Mouse (Mus musculus) midbrain, embryonic 15.5 days (tissue): Measurements from ENCODE around the gene Copz2. TPM values are rescaled to one million over a fixed set of nuclear protein-coding genes. Genes with fewer than 3 reads are reported as not detected.
A peak's percentile ranks its signal among the peaks of the same experiment; 100 is the strongest.

Source experiments
- ATAC-seq: fragments of 200-750 bp; cut with Nextera tagmentation; replicated peaks from 2 replicates; pipeline ENCODE4 v1.8.0; 2017; ENCODE audit warnings: moderate TSS enrichment
- H3K27ac ChIP-seq: fragments of 300-500 bp; sonication (generic); 2 replicates; pipeline ENCODE4 v1.5.1; 2015; ENCODE audit warnings: mild to moderate bottlenecking, inconsistent platforms
- H3K27me3 ChIP-seq: fragments of 300-500 bp; sonication (generic); replicated peaks from 2 replicates; pipeline ENCODE4 v1.6.1; 2015; ENCODE audit warnings: inconsistent platforms
- H3K36me3 ChIP-seq: fragments of 300-500 bp; sonication (generic); replicated peaks from 2 replicates; pipeline ENCODE4 v1.6.1; 2015; ENCODE audit warnings: inconsistent platforms
- H3K4me1 ChIP-seq: fragments of 300-500 bp; sonication (generic); 2 replicates; pipeline ENCODE4 v1.6.1; 2015; ENCODE audit warnings: inconsistent platforms
- H3K4me2 ChIP-seq: fragments of 300-500 bp; sonication (generic); 2 replicates; pipeline ENCODE4 v1.6.1; 2015; ENCODE audit warnings: inconsistent platforms, mild to moderate bottlenecking, moderate library complexity
- H3K4me3 ChIP-seq: fragments of 300-500 bp; sonication (generic); 2 replicates; pipeline ENCODE4 v1.5.1; 2015; ENCODE audit warnings: mild to moderate bottlenecking, inconsistent platforms
- H3K9ac ChIP-seq: fragments of 300-500 bp; sonication (generic); 2 replicates; pipeline ENCODE4 v1.6.1; 2015; ENCODE audit warnings: mild to moderate bottlenecking, inconsistent platforms
- H3K9me3 ChIP-seq: fragments of 300-500 bp; sonication (generic); 2 replicates; pipeline ENCODE4 v1.6.1; 2016; ENCODE audit warnings: inconsistent platforms
- WGBS: fragments of 180-500 bp; shearing (Covaris S2); methylation state at CpG from one replicate; pipeline ENCODE4 v1.1.7; 2015; ENCODE audit warnings: mixed read lengths; 5-methylcytosine and 5-hydroxymethylcytosine counted together
- polyA plus RNA-seq: library from polyadenylated mRNA; unstranded; fragments of >200 nt; fragmentation: Nextera tagmentation; extraction: Ambion mirVana; gene quantifications from 2 replicates; pipeline ENCODE4 v1.2.1, GENCODE M21; 2015

The Copz2 gene
- polyA plus RNA-seq, 1 experiment from 2014 or later, result 19.9 TPM

GRCm38 (mm10) chr11:96875270-96875669 lies 25.6 kb downstream of the Copz2 start:
- no peaks in the 10 kb centered on the region for H3K27me3 ChIP-seq
- H3K27ac ChIP-seq, result peak overlapping the region; percentile 99
- no peak for ATAC-seq
- H3K9me3 ChIP-seq, result no peaks in the 10 kb centered on the region
- H3K4me1 ChIP-seq, result peaks cover 75% of the 10 kb centered on the region
- H3K4me3 ChIP-seq, result peak overlapping the region; percentile 29; the same call in 1 of the 2 replicates
- no peaks in the 10 kb centered on the region for H3K36me3 ChIP-seq
- H3K9ac ChIP-seq, result no peak overlapping the region
- 12% methylated on average over 4 of the region's 4 CpGs for WGBS
- H3K4me2 ChIP-seq, result peak overlapping the region; percentile 57

- H3K27me3 ChIP-seq, result no peaks in the 10 kb centered on the region
- H3K9ac ChIP-seq, result no peak overlapping the region
Measured at GRCm38 (mm10) chr11:96875745-96876144, 26.1 kb downstream of the Copz2 start.

GRCm38 (mm10) chr11:96876300-96877040 lies 26.8 kb downstream of the Copz2 start:
- H3K27me3 ChIP-seq, result no peaks in the 10 kb centered on the region
- peak; percentile 79 for ATAC-seq
- peak overlapping the region; percentile 29 for H3K4me3 ChIP-seq
- peaks cover 75% of the 10 kb centered on the region for H3K4me1 ChIP-seq
- 2% methylated on average over 13 of the region's 13 CpGs for WGBS
- no peaks in the 10 kb centered on the region for H3K36me3 ChIP-seq
- H3K9me3 ChIP-seq, result no peaks in the 10 kb centered on the region
- H3K27ac ChIP-seq, result peak overlapping the region; percentile 99
- peak overlapping the region; percentile 30 for H3K9ac ChIP-seq
- peak overlapping the region; percentile 57 for H3K4me2 ChIP-seq

More at GRCm38 (mm10) chr11:96875745-96876144, 26.1 kb downstream of the Copz2 start:
- no peaks in the 10 kb centered on the region for H3K9me3 ChIP-seq
- peak overlapping the region; percentile 99 for H3K27ac ChIP-seq
- H3K4me1 ChIP-seq, result peaks cover 75% of the 10 kb centered on the region
- peak; percentile 90 for ATAC-seq
- H3K4me2 ChIP-seq, result peak overlapping the region; percentile 57
- H3K36me3 ChIP-seq, result no peaks in the 10 kb centered on the region
- 0% methylated on average over 29 of the region's 35 CpGs for WGBS
- peak overlapping the region; percentile 29 for H3K4me3 ChIP-seq

- Histone ChIP-seq H3K4me1 (peaks cover 75% of the 10 kb centered on the region), H3K4me2 (0 out of 2 replicates have a peak overlapping the region, but pooled peaks have one; percentile 57), H3K9me3 (no peaks in the 10 kb centered on the region), H3K27ac (peak overlapping the region; percentile 99), H3K36me3 (no peaks in the 10 kb centered on the region), H3K27me3 (no peaks in the 10 kb centered on the region), H3K9ac (peak overlapping the region; percentile 30; the same call in 1 of the 2 replicates), H3K4me3 (no peak overlapping the region)
- WGBS, result 27% methylated on average over 4 of the region's 4 CpGs
- no peak for ATAC-seq
Measured at GRCm38 (mm10) chr11:96877071-96877470, 27.4 kb downstream of the Copz2 start.

GRCm38 (mm10) chr11:96878715-96879114 lies 29.0 kb downstream of the Copz2 start:
- Histone ChIP-seq H3K27me3 (no peaks in the 10 kb centered on the region), H3K4me2 (no peak overlapping the region), H3K9me3 (no peaks in the 10 kb centered on the region), H3K36me3 (no peaks in the 10 kb centered on the region), H3K9ac (no peak overlapping the region), H3K4me1 (peaks cover 58% of the 10 kb centered on the region), H3K4me3 (no peak overlapping the region), H3K27ac (peak overlapping the region; percentile 53)
- 24% methylated on average over 3 of the region's 3 CpGs for WGBS
- ATAC-seq, result no peak

- WGBS, result 7% methylated on average over 7 of the region's 7 CpGs
- no peaks in the 10 kb centered on the region for H3K27me3 ChIP-seq
- H3K36me3 ChIP-seq, result no peaks in the 10 kb centered on the region
- no peaks in the 10 kb centered on the region for H3K9me3 ChIP-seq
- no peak overlapping the region for H3K4me2 ChIP-seq
- H3K4me3 ChIP-seq, result no peak overlapping the region
- no peak overlapping the region for H3K9ac ChIP-seq
- H3K27ac ChIP-seq, result peak overlapping the region; percentile 53
- H3K4me1 ChIP-seq, result peaks cover 52% of the 10 kb centered on the region
- ATAC-seq, result no peak
Measured at GRCm38 (mm10) chr11:96879359-96879758, 29.7 kb downstream of the Copz2 start.

GRCm38 (mm10) chr11:96880296-96880695 lies 30.6 kb downstream of the Copz2 start:
- Histone ChIP-seq H3K4me1 (peaks cover 43% of the 10 kb centered on the region), H3K4me3 (no peak overlapping the region), H3K27me3 (no peaks in the 10 kb centered on the region), H3K27ac (no peak overlapping the region), H3K4me2 (no peak overlapping the region), H3K9me3 (no peaks in the 10 kb centered on the region), H3K36me3 (no peaks in the 10 kb centered on the region), H3K9ac (no peak overlapping the region)
- no peak for ATAC-seq
- WGBS, result 91% methylated on average over 9 of the region's 9 CpGs

- peak overlapping the region; percentile 17; the same call in 1 of the 2 replicates for H3K4me2 ChIP-seq
- H3K4me3 ChIP-seq, result no peak overlapping the region
- WGBS, result 10% methylated on average over 5 of the region's 5 CpGs
- peaks cover 19% of the 10 kb centered on the region for H3K4me1 ChIP-seq
- ATAC-seq, result 0 out of 2 replicates have a peak, but pooled peaks have one; percentile 54
- peak overlapping the region; percentile 79 for H3K27ac ChIP-seq
- no peaks in the 10 kb centered on the region for H3K9me3 ChIP-seq
- H3K36me3 ChIP-seq, result no peaks in the 10 kb centered on the region
- H3K27me3 ChIP-seq, result no peaks in the 10 kb centered on the region
- H3K9ac ChIP-seq, result 0 out of 2 replicates have a peak overlapping the region, but pooled peaks have one; percentile 8
Measured at GRCm38 (mm10) chr11:96885901-96886340, 36.3 kb downstream of the Copz2 start.

GRCm38 (mm10) chr11:96886942-96887546 lies 37.4 kb downstream of the Copz2 start:
- H3K36me3 ChIP-seq, result no peaks in the 10 kb centered on the region
- no peaks in the 10 kb centered on the region for H3K27me3 ChIP-seq
- no peak overlapping the region for H3K4me3 ChIP-seq
- peaks cover 19% of the 10 kb centered on the region for H3K4me1 ChIP-seq
- H3K4me2 ChIP-seq, result no peak overlapping the region
- 83% methylated on average over 8 of the region's 8 CpGs for WGBS
- ATAC-seq, result no peak
- H3K9me3 ChIP-seq, result no peaks in the 10 kb centered on the region
- H3K9ac ChIP-seq, result no peak overlapping the region
- H3K27ac ChIP-seq, result peak overlapping the region; percentile 79

GRCm38 (mm10) chr11:96891784-96892527 lies 42.3 kb downstream of the Copz2 start:
- Histone ChIP-seq H3K4me1 (peaks cover 9% of the 10 kb centered on the region; the same call in 1 of the 2 replicates), H3K4me3 (no peak overlapping the region), H3K27ac (no peak overlapping the region), H3K9me3 (no peaks in the 10 kb centered on the region), H3K4me2 (no peak overlapping the region), H3K27me3 (no peaks in the 10 kb centered on the region), H3K9ac (no peak overlapping the region), H3K36me3 (no peaks in the 10 kb centered on the region)
- 53% methylated on average over 14 of the region's 14 CpGs for WGBS
- no peak for ATAC-seq

GRCm38 (mm10) chr11:96893203-96893842 lies 43.7 kb downstream of the Copz2 start:
- Histone ChIP-seq H3K4me2 (no peak overlapping the region), H3K4me3 (no peak overlapping the region), H3K4me1 (peaks cover 15% of the 10 kb centered on the region), H3K27ac (peak overlapping the region; percentile 36), H3K9me3 (no peaks in the 10 kb centered on the region), H3K36me3 (no peaks in the 10 kb centered on the region), H3K9ac (no peak overlapping the region; the same call in 1 of the 2 replicates), H3K27me3 (no peaks in the 10 kb centered on the region)
- WGBS, result 35% methylated on average over 11 of the region's 11 CpGs
- ATAC-seq, result 0 out of 2 replicates have a peak, but pooled peaks have one; percentile 42
